Mouse (Mus musculus) cerebellum, adult 2 months (tissue): ENCODE data around the gene Dnaaf5.

ENCODE experiments used
- CTCF ChIP-seq: fragments of 200-500 bp; IDR thresholded peaks from 2 replicates; pipeline ENCODE4 v1.5.1; 2011; ENCODE audit warnings: low read depth, mild to moderate bottlenecking, control low read depth, low read length, moderate library complexity, borderline replicate concordance; ENCODE audit not compliant: insufficient read depth
- POLR2A ChIP-seq: fragments of 200-500 bp; IDR thresholded peaks from 2 replicates; pipeline ENCODE4 v1.6.1; 2011; ENCODE audit warnings: low read length, control low read depth, borderline replicate concordance; ENCODE audit not compliant: insufficient read depth

DNA sequence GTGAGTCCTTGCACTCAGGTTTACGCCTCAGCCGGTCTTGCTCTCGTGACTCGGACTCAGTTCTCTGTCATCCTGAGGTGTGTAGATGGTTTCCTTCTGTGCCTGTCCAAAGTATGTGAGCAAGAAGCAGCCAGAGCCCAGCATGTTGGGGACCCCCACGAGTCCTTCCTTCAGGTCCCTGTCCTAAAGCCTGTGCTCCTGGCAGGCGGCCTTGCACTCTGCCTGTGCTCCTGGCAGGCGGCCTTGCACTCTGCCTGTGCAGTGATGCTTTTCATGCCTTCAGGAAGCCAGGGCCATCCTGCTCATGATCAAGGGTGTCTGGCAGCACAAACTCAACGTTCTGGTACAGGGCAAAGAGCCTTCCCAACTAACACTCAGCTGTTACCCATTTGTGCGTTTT lies 33.6 kb downstream of the Dnaaf5 start:
- no peak for TF ChIP-seq CTCF
- no peak for TF ChIP-seq POLR2A
